ENCODE assay signal across 8 mouse cellular contexts in genomic region chr2:151972880-151973594, GRCm38 (mm10). TPM values are rescaled to one million over a fixed set of nuclear protein-coding genes. Genes with fewer than 3 reads are reported as not detected.
A peak's percentile ranks its signal among the peaks of the same experiment; 100 is the strongest.
DNase-seq lines count a peak whose midpoint lies in the region; ATAC-seq and TF ChIP-seq lines count a peak whose summit lies in the region.

No protein-coding gene starts in this region.

- WGBS in kidney, adult 2 months = 44% methylated on average over 23 of the region's 23 CpGs
- WGBS in hindbrain, embryonic 14.5 days = 13% methylated on average over 23 of the region's 23 CpGs

- H3K27me3 ChIP-seq in kidney, adult 2 months (replicated peaks; ENCODE audit: control insufficient read depth, insufficient read depth, low read length) = no peaks in the 10 kb centered on the region
- H3K27me3 ChIP-seq in hindbrain, embryonic 14.5 days (ENCODE audit: control insufficient read depth, insufficient read depth, low read length) = no peaks in the 10 kb centered on the region

- peak overlapping the region; percentile 51 for H3K9ac ChIP-seq in hindbrain, embryonic 14.5 days

- DNase-seq in kidney, adult 2 months = no peak
- no peak for DNase-seq in kidney, postnatal 14 days
- DNase-seq in embryo, embryonic 11 days = peak; percentile 88
- peak; percentile 53 for DNase-seq in hindbrain, embryonic 14.5 days (ENCODE audit: low spot score)
- DNase-seq in lung, postnatal 10 days = peak; percentile 31
- peak; percentile 82 for DNase-seq in retina, embryonic 14.5 days (ENCODE audit: low spot score)
- no peak for DNase-seq in right cerebral cortex, postnatal 4 days
- no peak for DNase-seq in MN1 (ENCODE audit: low spot score)

- peak overlapping the region; percentile 58 for H3K4me3 ChIP-seq in kidney, adult 2 months (ENCODE audit: insufficient read depth, low read depth, low read length)
- peak overlapping the region; percentile 29 for H3K4me3 ChIP-seq in hindbrain, embryonic 14.5 days (replicated peaks; ENCODE audit: low read length)

- no peaks in the 10 kb centered on the region for H3K9me3 ChIP-seq in hindbrain, embryonic 14.5 days (ENCODE audit: control insufficient read depth, low read length)

- no peak for TF ChIP-seq POLR2A in kidney, adult 2 months (IDR thresholded peaks at IDR 0.05; ENCODE audit: low read depth, low read length)

- H3K4me1 ChIP-seq in kidney, adult 2 months (ENCODE audit: control insufficient read depth, insufficient read depth, low read length) = peaks cover 22% of the 10 kb centered on the region
- H3K4me1 ChIP-seq in hindbrain, embryonic 14.5 days (replicated peaks; ENCODE audit: control insufficient read depth, insufficient read depth, low read length) = peaks cover 47% of the 10 kb centered on the region

- H3K4me2 ChIP-seq in hindbrain, embryonic 14.5 days (replicated peaks) = peak overlapping the region; percentile 58

- peak; percentile 28 for ATAC-seq in hindbrain, embryonic 14.5 days (ENCODE audit: low FRiP score)

- TF ChIP-seq CTCF in kidney, adult 2 months (conservative IDR thresholded peaks at IDR 0.05; ENCODE audit: insufficient read depth, insufficient read length, low read depth, low read length) = no peak

- no peaks in the 10 kb centered on the region for H3K36me3 ChIP-seq in kidney, adult 2 months (ENCODE audit: control insufficient read depth, insufficient read depth, low read length)
- H3K36me3 ChIP-seq in hindbrain, embryonic 14.5 days (replicated peaks; ENCODE audit: control insufficient read depth, insufficient read depth) = no peaks in the 10 kb centered on the region

- peak overlapping the region; percentile 54 for H3K27ac ChIP-seq in kidney, adult 2 months (ENCODE audit: insufficient read depth, low read depth, low read length)
- H3K27ac ChIP-seq in hindbrain, embryonic 14.5 days = peak overlapping the region; percentile 51; the same call in 1 of the 2 replicates

RNA-seq across cellular contexts. Expression of gene Fam110a, which starts 7.0 kb away (rescaled TPM):
- polyA plus RNA-seq in kidney, adult 2 months (2012; rRNA removed) = 14.2 and 16.2 TPM in 2 replicates
- 39.8 and 42.7 TPM in 2 replicates for polyA plus RNA-seq in hindbrain, embryonic 14.5 days (2014; fragmentation: Nextera tagmentation; extraction: Ambion mirVana)

RNA-seq across cellular contexts. Expression of gene Slc52a3, which starts 23.3 kb away (rescaled TPM):
- 17.4 and 23.6 TPM in 2 replicates for polyA plus RNA-seq in kidney, adult 2 months (2012; rRNA removed)
- polyA plus RNA-seq in hindbrain, embryonic 14.5 days (2014; fragmentation: Nextera tagmentation; extraction: Ambion mirVana) = 0.73 and 1.4 TPM in 2 replicates

Comparison
In these comparisons a context has a peak if more than half of its experiments do, and no peak if none do; other contexts are left out.
1. DNase-seq: peak in embryo, embryonic 11 days (single experiment), hindbrain, embryonic 14.5 days (single experiment), lung, postnatal 10 days (single experiment) and retina, embryonic 14.5 days (single experiment); none in kidney, adult 2 months (single experiment), kidney, postnatal 14 days (single experiment), right cerebral cortex, postnatal 4 days (single experiment) and MN1 (single experiment).